Mouse (Mus musculus) heart, postnatal 10 days (tissue): ENCODE results near the gene Ppm1h. TPM values are rescaled to one million over a fixed set of nuclear protein-coding genes. Genes with fewer than 3 reads are reported as not detected.
"Not testable (repeated sequence)": the region's sequence is repeated elsewhere in the genome, so short reads cannot be mapped to it uniquely, and the experiment has no call there.

Experiments
- DNase-seq, 2 experiments: peaks; one replicate each; pipeline ENCODE4 v3.0.0; 2021
- intact Hi-C: fragments of 180-260 bp; cut with DNase I; formaldehyde crosslinking; loops from one replicate; pipeline ENCODE4 v1.15.1; 2025
- total RNA-seq, 2 experiments: library from RNA; stranded (reverse); gene quantifications; 2 replicates each; pipeline ENCODE4 v1.2.3; 2021

Gene Ppm1h
- total RNA-seq, 2 experiments from 2014 or later: 10.1 to 10.2 TPM

DNA sequence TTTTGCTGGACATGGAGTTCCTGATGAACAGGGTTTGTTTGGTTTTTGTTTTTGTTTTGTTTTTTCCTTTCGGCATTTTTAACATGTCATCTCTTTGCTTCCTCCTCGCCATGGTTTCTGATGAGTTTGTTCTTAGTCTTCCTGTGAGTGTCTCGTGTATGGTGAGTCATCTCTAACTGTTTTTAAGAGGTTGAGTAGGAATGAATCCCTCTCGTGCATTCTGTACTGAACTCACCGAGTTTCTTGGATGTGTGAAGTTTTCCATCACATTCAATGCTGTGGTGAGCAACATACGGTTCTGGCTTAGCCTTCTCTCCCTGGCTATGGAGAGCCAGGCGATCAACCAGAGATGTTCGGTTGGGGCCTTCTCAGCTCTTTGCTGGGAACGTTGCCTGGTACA is 275.0 kb downstream of the Ppm1h start:
- DNase-seq: no peak
- intact Hi-C loops: no loop called here

DNA sequence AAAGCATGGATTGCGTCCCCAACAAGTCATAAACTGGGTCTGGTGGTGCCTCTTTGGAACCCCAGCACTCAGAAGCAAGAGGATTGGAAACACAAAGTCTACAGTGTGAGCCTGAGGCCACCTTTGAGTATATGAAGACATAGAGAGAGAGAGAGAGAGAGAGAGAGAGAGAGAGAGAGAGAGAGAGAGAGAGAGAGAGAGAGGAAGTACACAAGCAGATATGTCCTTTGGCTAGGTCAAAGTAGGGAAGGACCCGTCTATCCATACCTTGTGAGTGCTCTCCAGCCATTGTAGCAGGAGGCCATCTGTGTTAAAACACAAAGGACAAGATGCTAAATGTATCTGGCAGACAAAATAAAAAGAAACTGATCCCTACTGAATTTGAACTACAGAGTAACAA is 279.4 kb downstream of the Ppm1h start:
- intact Hi-C loops: no loop called here
- no peak for DNase-seq

DNA sequence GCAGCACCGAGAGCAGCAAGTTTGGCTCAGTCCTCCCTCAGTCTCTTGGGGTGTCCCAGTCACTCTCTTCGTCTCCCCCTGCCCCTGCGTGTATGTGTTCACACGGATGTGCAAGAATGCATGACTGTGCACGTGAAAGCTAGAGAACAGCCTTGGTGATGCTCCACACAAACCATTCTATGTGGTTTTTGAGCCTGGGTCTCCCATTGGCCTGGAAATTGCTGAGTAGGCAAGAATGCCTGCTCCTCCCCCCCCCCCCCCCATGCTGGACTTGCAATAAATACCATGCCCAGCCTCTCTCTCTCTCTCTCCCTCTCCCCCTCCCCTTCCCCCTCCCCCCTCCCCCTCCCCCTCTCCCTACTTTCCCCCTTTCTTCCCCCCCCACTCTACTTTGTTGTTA is 280.1 kb downstream of the Ppm1h start:
- intact Hi-C loops: no loop called here
- DNase-seq: no peak

DNA sequence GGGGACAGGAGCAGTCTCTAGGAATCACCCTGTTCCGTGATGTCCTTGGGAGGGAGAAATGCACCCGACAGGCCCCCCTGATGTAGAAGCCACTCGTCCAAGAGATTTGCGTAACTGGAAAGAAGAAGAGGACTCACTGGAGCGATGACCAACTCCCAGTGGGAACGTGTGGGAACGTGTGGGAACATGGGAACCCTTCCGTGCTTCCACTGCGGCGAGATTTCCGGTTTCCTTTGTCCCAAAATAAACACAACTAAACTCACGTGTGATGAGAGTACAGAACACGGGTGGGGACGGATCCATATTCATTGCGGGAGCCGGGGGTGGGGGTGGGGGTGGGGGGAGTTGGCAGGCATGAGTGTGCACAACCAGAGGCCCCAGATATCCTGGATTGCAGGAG is 281.7 kb downstream of the Ppm1h start:
- peak in 1 of 2 experiments; percentile 32 for DNase-seq
- intact Hi-C loops: no loop called here

GRCm38 (mm10) chr10:122960738-122961137 is 282.2 kb downstream of the Ppm1h start:
- intact Hi-C loops: no loop called here
- no peak for DNase-seq

DNA sequence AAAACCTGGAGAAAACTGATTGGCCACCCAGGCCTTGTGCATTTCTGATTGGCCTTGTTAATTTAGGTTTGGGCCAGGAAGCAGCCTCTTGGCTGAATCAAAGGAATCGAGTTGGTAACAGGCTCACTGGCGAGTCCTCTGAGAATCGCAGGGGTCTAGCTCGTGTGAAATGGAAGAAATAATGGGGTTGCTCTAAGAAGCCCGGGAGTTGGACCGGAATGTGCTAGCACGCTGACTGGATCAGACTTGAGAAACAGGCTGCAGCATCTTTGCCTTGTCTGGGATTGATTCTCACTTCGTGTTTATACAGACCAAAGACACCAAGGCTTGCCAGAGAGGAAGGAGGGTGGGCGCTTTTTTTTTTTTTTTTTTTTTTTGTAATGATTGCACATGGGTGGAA is 282.9 kb downstream of the Ppm1h start:
- intact Hi-C loops: no loop called here
- DNase-seq: no peak

GRCm38 (mm10) chr10:122962651-122963050 is 284.1 kb downstream of the Ppm1h start:
- no peak for DNase-seq
- intact Hi-C loops: no loop called here

DNA sequence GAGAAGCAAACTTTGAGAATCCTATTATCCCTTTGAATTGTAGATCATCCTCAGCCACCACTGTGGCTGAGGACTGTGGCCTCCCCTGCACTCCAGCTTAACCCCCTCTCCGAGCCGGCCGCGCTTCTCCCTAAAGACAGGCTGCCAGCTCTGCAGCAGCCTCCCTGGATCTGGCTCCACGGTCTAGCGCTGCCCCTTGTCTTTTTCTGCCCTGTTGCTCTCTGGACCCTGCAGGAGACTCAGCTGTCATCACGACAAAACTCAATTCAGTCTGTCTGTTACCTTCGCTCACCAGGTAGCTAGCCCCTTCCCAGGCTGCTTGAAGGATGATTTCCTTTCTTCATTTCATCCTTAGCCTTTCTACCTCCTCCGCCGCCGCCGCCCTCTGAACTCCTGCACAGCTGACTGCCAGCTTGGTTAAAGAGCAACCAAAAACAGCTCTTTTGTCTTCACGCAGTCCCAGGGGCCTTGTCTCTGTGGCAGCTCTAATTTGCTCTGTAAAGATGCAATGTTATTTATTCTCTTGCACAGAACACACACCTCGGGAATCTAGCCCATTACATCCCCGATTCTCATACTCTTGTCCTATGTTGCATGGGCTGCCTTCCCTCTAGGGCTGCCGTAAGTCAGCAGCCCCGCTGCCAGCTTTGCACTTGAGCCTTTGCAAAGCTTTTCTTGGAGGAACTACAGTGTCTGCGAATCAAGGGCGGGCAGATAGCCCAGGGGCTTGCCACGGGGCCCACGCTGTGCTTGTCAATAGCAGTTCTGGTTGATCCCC is 285.1 kb downstream of the Ppm1h start:
- intact Hi-C loops: no loop called here
- no peak for DNase-seq

- no peak for DNase-seq
- intact Hi-C loops: no loop called here
Measured at GRCm38 (mm10) chr10:122964241-122964636, 285.7 kb downstream of the Ppm1h start.

- DNase-seq, intact Hi-C loops: not testable (repeated sequence)
Measured at GRCm38 (mm10) chr10:122965650-122966049, 287.1 kb downstream of the Ppm1h start.

DNA sequence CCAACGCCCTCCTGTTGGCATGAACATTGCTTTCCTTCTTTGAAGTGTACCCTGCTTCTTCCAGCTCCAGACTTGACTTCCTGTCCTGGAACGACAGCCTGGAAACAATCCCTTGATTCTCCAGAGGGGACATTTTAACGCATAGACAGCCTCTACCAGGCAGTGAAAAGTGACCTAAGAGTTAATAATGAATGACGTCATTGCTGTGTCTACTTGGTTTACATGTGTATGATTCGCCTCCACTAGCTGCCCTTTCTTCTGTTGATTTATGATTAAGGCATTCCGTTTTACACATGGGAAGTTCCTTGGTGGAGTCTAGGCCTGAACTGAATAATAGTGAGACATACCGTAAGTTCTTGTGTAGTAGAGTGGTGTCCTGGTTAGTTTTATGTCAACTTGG is 287.9 kb downstream of the Ppm1h start:
- intact Hi-C loops: no loop called here

DNA sequence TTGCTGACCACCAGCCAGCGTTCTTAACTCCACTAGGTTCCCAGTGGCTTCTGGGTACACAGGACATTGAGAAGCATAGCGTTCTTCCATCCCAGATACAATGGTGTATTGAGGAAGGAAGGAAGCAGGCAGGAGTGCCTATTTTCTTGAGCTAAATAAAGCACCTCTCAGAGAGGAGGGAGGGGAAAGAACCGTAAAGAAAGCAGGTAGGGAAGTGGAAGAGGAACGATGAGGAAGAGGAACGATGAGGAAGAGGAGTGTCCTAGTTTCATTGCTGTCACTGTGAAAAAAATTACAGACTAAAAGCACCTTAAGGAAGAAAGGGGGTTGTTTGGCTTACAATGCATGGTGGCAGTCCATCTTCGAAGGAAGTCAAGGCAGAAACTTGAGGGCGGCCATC is 291.6 kb downstream of the Ppm1h start:
- intact Hi-C loops: no loop called here
- DNase-seq: no peak

More for the DNA sequence above, 287.9 kb downstream of the Ppm1h start:
- no peak for DNase-seq

GRCm38 (mm10) chr10:122973241-122973640 is 294.7 kb downstream of the Ppm1h start:
- DNase-seq: no peak
- intact Hi-C loops: no loop called here

GRCm38 (mm10) chr10:122976038-122976437 is 297.5 kb downstream of the Ppm1h start:
- no peak for DNase-seq
- intact Hi-C loops: no loop called here

GRCm38 (mm10) chr10:122979356-122979755 is 300.8 kb downstream of the Ppm1h start:
- no peak for DNase-seq
- intact Hi-C loops: no loop called here

DNA sequence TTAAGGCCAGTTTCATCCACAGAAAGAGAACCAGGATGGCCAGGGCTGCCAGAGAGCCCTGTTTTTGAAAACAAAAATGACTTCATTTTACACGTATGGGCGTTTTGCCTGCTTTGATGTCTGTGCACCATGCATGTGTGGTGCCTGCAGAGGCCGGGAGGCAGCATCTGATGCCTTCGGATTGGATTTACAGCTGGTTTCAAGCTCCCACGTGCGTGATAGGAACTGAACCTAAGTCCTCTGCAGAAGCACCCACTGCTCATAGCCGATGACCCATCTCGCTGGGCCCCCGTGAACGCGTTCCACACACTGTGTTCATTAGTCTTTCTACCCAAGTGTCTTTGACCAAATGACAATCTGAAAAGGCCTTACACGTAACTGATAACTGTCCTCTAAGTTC is 301.6 kb downstream of the Ppm1h start:
- intact Hi-C loops: no loop called here
- no peak for DNase-seq

- intact Hi-C loops: no loop called here
- DNase-seq: peak; percentile 31 to 39
Measured at GRCm38 (mm10) chr10:122982909-122983578, 304.5 kb downstream of the Ppm1h start.

- intact Hi-C loops: no loop called here
Measured at GRCm38 (mm10) chr10:122983579-122984530, 305.3 kb downstream of the Ppm1h start.

DNA sequence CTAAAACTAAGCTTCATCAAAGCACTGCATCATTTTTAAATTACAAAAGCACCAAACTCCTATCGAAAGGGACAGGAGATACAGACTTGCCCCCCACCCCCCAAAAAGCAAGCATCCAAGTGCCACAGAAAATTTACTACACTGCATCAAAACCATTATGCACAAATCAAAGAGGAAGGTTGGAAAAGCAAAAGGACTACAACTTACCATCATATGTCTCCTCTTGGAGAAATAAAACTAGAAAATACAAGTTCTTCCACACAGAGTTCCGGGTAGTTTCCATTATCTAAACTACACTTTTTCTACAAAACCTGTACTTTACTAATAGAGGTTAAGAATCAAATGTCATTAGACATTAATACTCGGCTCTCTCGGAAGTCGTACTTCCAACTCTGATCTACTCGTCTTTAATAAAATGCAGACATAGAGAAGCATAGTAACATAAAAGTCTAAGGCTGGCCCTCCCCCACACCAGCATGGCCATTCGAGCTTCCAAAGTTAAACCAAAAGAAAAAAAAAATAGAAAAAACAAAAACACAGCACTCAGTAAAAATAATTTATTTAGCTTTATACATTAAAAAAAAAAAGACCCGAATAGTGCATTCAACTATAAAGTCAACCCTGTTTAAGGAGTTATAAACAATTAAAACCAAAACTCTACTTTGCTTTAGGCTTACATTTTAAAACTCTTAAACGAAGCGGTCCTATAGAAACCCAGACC is 306.1 kb downstream of the Ppm1h start:
- DNase-seq: no peak
- intact Hi-C loops: loop anchor here (5.0 kb wide), 1 partner anchor 92 kb away; no protein-coding TSS in a partner anchor

More at GRCm38 (mm10) chr10:122983579-122984530, 305.3 kb downstream of the Ppm1h start:
- DNase-seq: peak; percentile 32 to 35

- DNase-seq: no peak
- intact Hi-C loops: loop anchor here (5.0 kb wide), 1 partner anchor 93 kb away; no protein-coding TSS in a partner anchor
Measured at GRCm38 (mm10) chr10:122985252-122985514, 306.6 kb downstream of the Ppm1h start.
